Mouse (Mus musculus) intestine, postnatal 0 days (tissue): ENCODE data around the gene Rnf169. TPM values are rescaled to one million over a fixed set of nuclear protein-coding genes. Genes with fewer than 3 reads are reported as not detected.
A peak's percentile ranks its signal among the peaks of the same experiment; 100 is the strongest.

Experiments
- ATAC-seq: fragments of 200-750 bp; cut with Nextera tagmentation; 2 replicates; pipeline ENCODE4 v1.8.0; 2017; ENCODE audit warnings: mild to moderate bottlenecking, moderate TSS enrichment, moderate library complexity
- H3K27ac ChIP-seq: fragments of 300-500 bp; sonication (generic); 2 replicates; pipeline ENCODE4 v1.5.1; 2014; ENCODE audit warnings: mild to moderate bottlenecking, low read depth, low read length, moderate library complexity
- H3K27me3 ChIP-seq: fragments of 300-500 bp; sonication (generic); replicated peaks from 2 replicates; pipeline ENCODE4 v1.6.1; 2014; ENCODE audit warnings: low read length, mixed read lengths; ENCODE audit not compliant: control insufficient read depth, insufficient read depth
- H3K36me3 ChIP-seq: fragments of 300-500 bp; sonication (generic); 2 replicates; pipeline ENCODE4 v1.6.1; 2014; ENCODE audit warnings: mild to moderate bottlenecking, moderate library complexity; ENCODE audit not compliant: control insufficient read depth, insufficient read depth
- H3K4me1 ChIP-seq: fragments of 300-500 bp; sonication (generic); replicated peaks from 2 replicates; pipeline ENCODE4 v1.6.1; 2014; ENCODE audit warnings: antibody characterized with exemption, low read length, mixed read lengths; ENCODE audit not compliant: control insufficient read depth, insufficient read depth
- H3K4me2 ChIP-seq: fragments of 300-500 bp; sonication (generic); replicated peaks from 2 replicates; pipeline ENCODE4 v1.6.1; 2014; ENCODE audit warnings: low read depth, mild to moderate bottlenecking, moderate library complexity
- H3K4me3 ChIP-seq: fragments of 300-500 bp; sonication (generic); 2 replicates; pipeline ENCODE4 v1.5.1; 2014; ENCODE audit warnings: low read depth, low read length
- H3K9ac ChIP-seq: fragments of 300-500 bp; sonication (generic); 2 replicates; pipeline ENCODE4 v1.6.1; 2014; ENCODE audit warnings: mild to moderate bottlenecking, low read depth, low read length
- H3K9me3 ChIP-seq: fragments of 300-500 bp; sonication (generic); 2 replicates; pipeline ENCODE4 v1.6.1; 2016; ENCODE audit warnings: mixed run types; ENCODE audit not compliant: control insufficient read depth
- CTCF ChIP-seq: sonication (generic); IDR thresholded peaks from 2 replicates; pipeline ENCODE4 v1.5.1; 2016; ENCODE audit warnings: low read depth, mild to moderate bottlenecking, control low read depth, antibody characterized with exemption, moderate library complexity
- WGBS: fragments of 180-500 bp; shearing (Covaris S2); extraction: QIAGEN DNeasy Blood & Tissue Kit; methylation state at CpG from one replicate; pipeline ENCODE4 v1.1.7; 2014; 5-methylcytosine and 5-hydroxymethylcytosine counted together
- polyA plus RNA-seq: library from polyadenylated mRNA; unstranded; fragments of >200 nt; fragmentation: Nextera tagmentation; extraction: Ambion mirVana; gene quantifications from 2 replicates; pipeline ENCODE4 v1.2.1, GENCODE M21; 2015

Rnf169 gene
- polyA plus RNA-seq: 1.9 and 2.1 TPM in 2 replicates

DNA sequence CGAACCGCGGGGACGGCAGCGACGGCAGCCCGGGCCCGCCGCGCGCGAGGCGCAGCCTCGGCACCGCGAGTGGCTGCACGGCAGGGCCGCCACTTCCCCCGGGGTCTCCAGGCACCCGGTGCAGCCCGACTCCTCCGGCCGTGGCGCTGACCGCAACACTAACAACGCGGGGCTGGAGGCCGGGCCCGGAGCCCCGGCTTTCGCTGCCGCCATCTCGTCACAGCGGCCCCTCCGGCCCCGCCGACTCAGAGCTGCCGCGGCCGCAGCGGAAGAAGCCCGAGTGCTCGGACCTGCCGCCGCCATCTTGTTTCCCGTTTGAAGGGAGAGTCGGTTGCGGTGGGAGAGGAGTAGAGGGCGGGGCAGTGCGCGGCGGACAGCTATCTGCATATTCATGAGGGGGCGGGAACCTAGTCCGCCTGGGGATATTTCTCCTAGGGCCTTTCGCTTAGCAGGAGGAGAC lies at the start of gene Rnf169:
Gene Rnf169 (minus strand): TSS at position 317 of the 460 bp plus-strand sequence.
- H3K9me3 ChIP-seq: no peaks in the 10 kb centered on the region
- H3K27me3 ChIP-seq: no peaks in the 10 kb centered on the region
- WGBS: under 1% methylated on average over 55 of the region's 55 CpGs
- peak; percentile 93 for ATAC-seq
- no peaks in the 10 kb centered on the region for H3K36me3 ChIP-seq
- peak within 1 kb of the TSS; percentile 85 for H3K4me2 ChIP-seq
- H3K9ac ChIP-seq: peak within 1 kb of the TSS; percentile 99
- H3K4me3 ChIP-seq: peak within 1 kb of the TSS; percentile 99
- no peaks in the 10 kb centered on the region; the same call in 1 of the 2 replicates for H3K4me1 ChIP-seq
- 0 out of 2 replicates have a peak, but pooled peaks have one; percentile 14 for TF ChIP-seq CTCF
- H3K27ac ChIP-seq: peak within 1 kb of the TSS; percentile 90

DNA sequence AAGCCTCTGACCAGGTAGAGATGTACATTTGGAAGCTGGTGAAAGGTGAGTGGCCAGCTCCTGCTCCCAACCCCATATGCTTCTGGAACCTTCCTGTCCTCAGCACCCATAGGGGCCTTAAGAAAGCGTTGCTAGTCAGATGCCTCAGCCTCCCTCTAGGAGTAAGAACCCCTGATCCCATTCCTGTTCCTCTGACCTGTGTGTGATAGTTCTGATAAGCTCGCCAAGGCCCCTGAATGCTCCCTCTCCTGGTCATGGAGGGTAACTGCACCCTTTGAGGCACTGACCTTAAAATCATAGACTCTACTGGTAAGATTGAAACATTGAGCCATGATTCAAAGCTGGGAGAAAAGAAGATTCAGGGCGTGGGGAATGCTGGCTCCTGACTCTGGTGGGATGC lies 49.1 kb upstream of the Rnf169 start:
- Histone ChIP-seq H3K9me3 (no peaks in the 10 kb centered on the region), H3K27ac (no peak overlapping the region), H3K36me3 (no peaks in the 10 kb centered on the region), H3K27me3 (no peaks in the 10 kb centered on the region), H3K4me3 (no peak overlapping the region), H3K4me2 (no peak overlapping the region), H3K9ac (no peak overlapping the region), H3K4me1 (no peaks in the 10 kb centered on the region)
- TF ChIP-seq CTCF: peak; percentile 86
- 49% methylated on average over 3 of the region's 3 CpGs for WGBS
- ATAC-seq: no peak

DNA sequence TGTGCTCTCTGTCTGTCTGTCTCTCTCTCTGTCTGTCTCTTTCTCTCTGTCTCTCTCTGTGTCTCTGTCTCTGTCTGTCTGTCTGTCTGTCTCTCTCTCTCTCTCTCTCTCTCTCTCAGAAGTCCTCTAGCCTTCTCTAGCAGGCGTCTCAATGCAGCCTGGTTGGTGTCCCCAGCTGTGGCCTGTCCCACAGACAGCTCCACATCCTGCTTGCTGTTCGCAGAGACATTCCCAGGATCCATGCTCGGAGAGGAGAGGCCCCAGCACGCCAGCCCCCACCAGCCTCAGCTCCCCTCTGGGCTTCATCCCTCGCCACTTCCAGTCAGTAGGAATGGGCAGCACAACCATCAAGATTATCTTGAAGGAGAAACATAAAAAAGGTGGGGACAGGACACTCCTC lies 47.1 kb upstream of the Rnf169 start:
- Histone ChIP-seq H3K4me1 (no peaks in the 10 kb centered on the region), H3K4me3 (no peak overlapping the region), H3K27me3 (no peaks in the 10 kb centered on the region), H3K9ac (no peak overlapping the region), H3K4me2 (no peak overlapping the region), H3K27ac (no peak overlapping the region), H3K9me3 (no peaks in the 10 kb centered on the region), H3K36me3 (no peaks in the 10 kb centered on the region)
- no peak for ATAC-seq
- no peak for TF ChIP-seq CTCF
- WGBS: 41% methylated on average over 5 of the region's 5 CpGs

DNA sequence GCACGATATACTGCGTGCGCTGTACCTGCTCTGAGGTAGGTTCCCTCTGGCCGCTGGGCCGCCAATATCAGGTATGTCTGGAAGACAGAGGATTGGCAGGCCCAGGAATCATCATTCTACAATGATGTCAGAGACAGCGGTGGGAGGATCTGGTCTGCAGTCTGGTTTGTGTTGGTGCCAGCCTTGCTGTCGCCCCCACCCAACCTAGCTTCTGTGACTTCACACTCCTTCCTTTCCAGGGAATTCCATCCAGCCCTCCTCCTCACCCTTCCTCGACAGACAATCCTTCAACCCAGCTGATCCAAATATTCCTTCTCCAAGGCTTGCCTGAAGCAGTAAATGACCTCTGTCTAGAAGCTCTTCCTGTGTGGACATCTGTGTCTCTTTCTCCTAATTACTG lies 36.8 kb upstream of the Rnf169 start:
- ATAC-seq: no peak
- 83% methylated on average over 8 of the region's 8 CpGs for WGBS

DNA sequence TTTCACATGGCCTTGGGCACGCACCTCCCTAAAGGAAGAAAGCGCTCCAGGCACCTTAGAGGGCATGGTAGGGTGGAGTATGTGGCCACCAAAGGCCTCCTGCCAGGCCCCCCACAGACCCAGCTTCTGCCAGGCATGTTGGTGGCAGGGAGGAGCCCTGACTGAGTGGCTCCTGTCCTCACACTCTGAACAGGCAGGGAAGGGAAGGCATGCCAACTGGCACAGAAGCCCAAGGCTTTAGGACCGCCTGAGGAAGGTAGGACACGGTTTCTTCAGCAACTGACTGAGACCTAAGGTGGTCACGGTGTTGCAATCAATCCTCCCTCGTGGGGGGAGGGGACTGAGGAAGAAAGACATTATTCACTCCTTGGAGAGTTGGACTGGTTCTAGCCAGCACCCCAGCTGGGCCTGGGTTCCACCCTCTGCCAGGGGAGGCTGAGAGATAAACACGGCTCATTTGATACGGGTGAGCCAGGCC lies 33.9 kb upstream of the Rnf169 start:
- no peak for ATAC-seq
- Histone ChIP-seq H3K4me2 (no peak overlapping the region), H3K4me3 (no peak overlapping the region), H3K36me3 (no peaks in the 10 kb centered on the region), H3K27me3 (no peaks in the 10 kb centered on the region), H3K9me3 (no peaks in the 10 kb centered on the region), H3K27ac (no peak overlapping the region), H3K9ac (no peak overlapping the region), H3K4me1 (0 out of 2 replicates have a peak, but pooled peaks cover 3% of the 10 kb centered on the region)
- 74% methylated on average over 8 of the region's 8 CpGs for WGBS
- no peak for TF ChIP-seq CTCF

More for the DNA sequence above, 36.8 kb upstream of the Rnf169 start:
- Histone ChIP-seq H3K9me3 (no peaks in the 10 kb centered on the region), H3K4me1 (no peaks in the 10 kb centered on the region), H3K9ac (no peak overlapping the region), H3K36me3 (no peaks in the 10 kb centered on the region), H3K27ac (no peak overlapping the region), H3K4me2 (no peak overlapping the region), H3K27me3 (no peaks in the 10 kb centered on the region), H3K4me3 (no peak overlapping the region)
- TF ChIP-seq CTCF: no peak

DNA sequence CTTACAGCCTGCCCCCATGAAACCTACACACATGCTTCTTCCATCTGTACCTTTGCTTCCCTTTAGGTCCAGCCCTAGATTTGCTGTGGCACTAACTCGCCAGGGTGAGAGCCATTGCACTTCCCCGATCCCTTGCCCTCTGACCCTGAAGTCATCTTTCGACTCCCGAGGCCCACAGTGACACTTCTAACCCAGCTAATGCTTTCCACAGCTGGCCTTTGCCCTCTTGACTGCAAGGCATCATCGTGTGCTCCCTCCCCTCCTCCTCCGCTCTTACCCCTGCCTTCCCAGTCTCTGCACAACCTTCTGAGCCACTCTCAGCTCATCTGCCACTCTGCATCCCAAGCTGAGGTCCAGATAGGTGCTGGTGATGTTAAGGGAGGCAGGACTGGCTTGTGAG lies 32.3 kb upstream of the Rnf169 start:
- Histone ChIP-seq H3K4me2 (no peak overlapping the region), H3K4me1 (0 out of 2 replicates have a peak, but pooled peaks cover 3% of the 10 kb centered on the region), H3K27ac (no peak overlapping the region), H3K27me3 (peaks cover 15% of the 10 kb centered on the region), H3K9me3 (no peaks in the 10 kb centered on the region), H3K4me3 (no peak overlapping the region), H3K36me3 (no peaks in the 10 kb centered on the region), H3K9ac (no peak overlapping the region)
- WGBS: 32% methylated on average over 6 of the region's 6 CpGs
- no peak for ATAC-seq
- no peak for TF ChIP-seq CTCF
